Comparison of ENCODE assay signal across 27 mouse cellular contexts in the genomic region with DNA sequence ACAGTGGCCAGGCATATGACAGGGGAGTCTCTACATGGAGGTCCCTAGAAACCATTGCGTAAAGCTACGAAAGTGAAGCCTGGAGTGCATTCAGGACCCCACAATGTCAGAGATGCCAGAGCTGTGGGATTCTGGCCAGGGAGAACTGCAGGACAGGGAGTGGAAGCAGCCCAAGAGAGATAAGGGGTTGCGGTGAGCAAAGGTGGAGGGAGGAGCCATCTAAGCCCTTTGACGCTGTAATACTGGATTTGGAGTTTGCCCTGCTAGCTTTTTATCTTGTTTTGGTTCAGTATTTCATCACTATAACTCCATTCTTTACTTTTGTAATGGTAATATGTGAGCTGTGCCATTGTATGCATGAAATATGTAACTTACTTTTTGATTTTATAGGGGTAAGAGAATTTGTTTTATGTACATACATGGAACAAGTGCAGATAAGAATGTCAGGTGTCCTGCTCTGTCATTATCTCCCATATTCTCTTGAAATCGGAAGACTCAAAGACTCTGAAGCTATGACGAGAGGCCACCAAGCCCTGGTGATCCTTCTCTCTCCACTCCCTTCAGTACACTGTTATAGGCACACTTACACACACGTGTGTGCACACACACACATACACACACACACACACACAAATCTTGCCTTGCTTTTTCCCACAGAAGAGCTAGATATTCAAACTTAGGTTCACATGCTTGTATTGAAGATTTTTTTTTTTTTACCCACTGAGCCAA. TPM values are rescaled to one million over a fixed set of nuclear protein-coding genes. Genes with fewer than 3 reads are reported as not detected.
"Had no signal": no experiment of that assay in that cellular context is flagged by ENCODE, and none has a peak within 500 bp of the region (broad histone marks: within the 10 kb centered on the region; RNA-seq: fewer than 3 reads in every experiment).

No protein-coding gene starts in this region.

- H3K4me2 ChIP-seq: limb, embryonic 13.5 days; liver, embryonic 15.5 days; midbrain, embryonic 13.5 days; stomach, embryonic 15.5 days had no signal

- H3K36me3 ChIP-seq: limb, embryonic 10.5 days; limb, embryonic 13.5 days; liver, embryonic 15.5 days; midbrain, embryonic 10.5 days; midbrain, embryonic 13.5 days; stomach, embryonic 15.5 days had no signal

- ATAC-seq: hindbrain, embryonic 16.5 days; midbrain, embryonic 13.5 days; midbrain, embryonic 16.5 days had no signal

- H3K27ac ChIP-seq: kidney, postnatal 0 days; layer of hippocampus, adult 2 months; left cerebral cortex, adult 2 months; limb, embryonic 10.5 days; limb, embryonic 13.5 days; liver, embryonic 15.5 days; midbrain, embryonic 10.5 days; midbrain, embryonic 13.5 days; stomach, embryonic 15.5 days had no signal

- H3K27me3 ChIP-seq: liver, embryonic 15.5 days; stomach, embryonic 15.5 days had no signal

- DNase-seq: kidney, adult 2 months; kidney, postnatal 25 days; layer of hippocampus, postnatal 36 days; liver; lung, adult 2 months; lung, postnatal 14 days; lung, postnatal 4 days; right cerebral cortex, adult 18-20 months; right cerebral cortex, postnatal 14 days; right cerebral cortex, postnatal 4 days; spleen, adult 18-20 months; thymus, adult 18-20 months had no signal

- H3K4me3 ChIP-seq: layer of hippocampus, adult 2 months; left cerebral cortex, adult 2 months; limb, embryonic 10.5 days; limb, embryonic 13.5 days; liver, embryonic 15.5 days; midbrain, embryonic 10.5 days; midbrain, embryonic 13.5 days; stomach, embryonic 15.5 days had no signal

- H3K9ac ChIP-seq: limb, embryonic 13.5 days; liver, embryonic 15.5 days; midbrain, embryonic 13.5 days; stomach, embryonic 15.5 days had no signal

- H3K9me3 ChIP-seq: limb, embryonic 10.5 days; limb, embryonic 13.5 days; liver, embryonic 15.5 days; midbrain, embryonic 10.5 days; midbrain, embryonic 13.5 days; stomach, embryonic 15.5 days had no signal

- H3K4me1 ChIP-seq: limb, embryonic 10.5 days; limb, embryonic 13.5 days; liver, embryonic 15.5 days; midbrain, embryonic 10.5 days; midbrain, embryonic 13.5 days; stomach, embryonic 15.5 days had no signal

RNA-seq across cellular contexts. Expression of gene Gucy2f, which starts 53.4 kb away (rescaled TPM):
- total RNA-seq: megakaryocyte, adult 5-6 weeks had no signal
- polyA plus RNA-seq: kidney, embryonic 14.5 days; kidney, postnatal 0 days; large intestine, adult 2 months; limb, embryonic 10.5 days; liver, embryonic 15.5 days; lung, adult 2 months; lung, embryonic 16.5 days; midbrain, embryonic 10.5 days had no signal

RNA-seq across cellular contexts. Expression of gene Kcne1l, which starts 55.9 kb away (rescaled TPM):
- total RNA-seq: megakaryocyte, adult 5-6 weeks had no signal
